Mouse (Mus musculus): ENCODE data around the gene Rassf2.

Gene Rassf2

GRCm38 (mm10) chr2:132029646-132030417 is at the start of gene Rassf2:
TSS of gene Rassf2 (minus strand) at chr2:132030258.
- peak; percentile 72 to 81 for DNase-seq (ENCODE audit: low spot score in 2 of 2)

- no peak for DNase-seq (ENCODE audit: low spot score in 2 of 2)
These were observed 49.1 kb upstream of the Rassf2 start for GRCm38 (mm10) chr2:132079139-132079538.

DNA sequence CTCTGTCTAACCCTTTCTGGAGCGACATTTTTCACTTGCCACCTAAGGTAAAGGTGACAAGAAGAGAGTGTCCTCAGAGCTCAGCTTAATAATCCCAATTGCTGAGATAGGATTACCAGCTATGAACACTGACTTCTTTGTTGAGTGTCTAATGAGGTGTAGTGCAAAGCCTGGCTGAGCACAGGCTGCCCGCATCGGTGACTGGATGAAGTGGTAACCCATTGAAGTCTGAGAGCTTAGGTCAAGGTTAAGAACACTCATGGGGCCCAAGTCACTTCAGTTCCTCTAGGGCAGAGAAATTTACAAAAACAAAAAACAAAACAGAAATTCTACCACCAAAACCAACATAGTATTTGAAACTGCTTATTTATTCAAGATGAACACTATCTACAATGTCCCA is 43.0 kb upstream of the Rassf2 start:
- no peak for DNase-seq (ENCODE audit: low spot score in 2 of 2)

DNA sequence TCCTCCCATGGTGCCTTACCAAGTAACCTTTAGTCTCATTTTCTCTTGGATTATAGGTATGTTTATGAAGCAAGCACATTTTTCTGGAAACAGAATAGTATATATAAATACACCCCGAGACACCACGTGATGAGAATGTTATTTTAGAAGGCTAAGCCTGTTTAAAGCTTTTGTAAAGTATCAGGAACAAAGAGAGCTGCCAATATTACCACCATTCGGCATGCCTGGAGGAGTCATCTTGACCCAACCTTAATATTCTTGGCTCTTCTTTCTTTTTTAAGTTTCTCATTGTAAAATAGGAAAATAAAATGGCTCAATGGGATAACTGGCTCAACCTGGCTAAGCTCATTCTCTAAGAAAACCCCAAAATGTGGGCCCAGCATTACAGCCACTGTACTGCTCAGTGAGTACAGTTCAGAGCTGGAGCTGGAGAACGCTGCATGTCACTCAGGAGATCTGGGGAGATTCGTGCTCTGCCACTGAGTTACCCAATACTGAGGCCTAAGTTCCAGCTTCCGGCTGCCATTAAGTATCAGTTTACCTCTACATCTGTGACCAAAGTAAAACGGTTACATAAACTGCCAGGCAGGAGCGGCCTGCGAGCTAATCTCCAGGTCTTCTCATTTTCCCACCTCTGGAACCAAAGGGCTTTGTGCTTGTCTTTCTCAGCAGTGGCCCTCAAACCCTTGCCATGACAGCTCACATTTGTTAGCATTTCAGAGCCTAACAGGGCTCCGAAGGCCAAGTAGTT is 40.1 kb upstream of the Rassf2 start:
- no peak for DNase-seq (ENCODE audit: low spot score in 2 of 2)

DNA sequence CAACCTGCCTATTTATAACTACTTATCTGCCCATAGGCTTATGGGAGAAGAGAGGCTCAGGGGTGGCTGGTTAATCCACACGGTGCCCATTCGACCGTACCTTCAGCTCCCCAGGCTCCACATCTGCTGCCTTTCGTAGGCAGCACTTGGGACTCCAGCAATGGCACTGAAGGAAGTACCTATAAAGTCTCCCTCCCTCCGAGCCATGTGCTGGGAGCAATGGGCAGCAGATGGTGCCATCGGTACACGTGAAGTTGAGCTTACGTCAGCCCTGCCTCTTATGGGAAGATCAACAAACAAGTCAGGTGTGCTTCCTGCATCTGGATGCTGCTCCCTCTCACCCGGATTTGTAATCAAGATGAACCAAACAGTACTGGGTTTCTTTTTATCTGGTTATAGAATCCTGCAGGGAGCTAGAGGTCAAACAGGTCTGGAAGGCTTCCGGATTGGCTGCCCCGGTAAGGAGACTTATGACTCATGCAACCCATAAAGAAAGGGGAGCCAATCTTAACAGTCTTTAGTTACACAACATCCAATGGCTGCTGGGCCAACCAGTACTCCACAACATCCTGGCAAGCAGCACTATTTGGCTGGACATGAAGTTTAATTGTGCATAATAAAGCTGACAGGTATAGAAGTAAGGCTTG is 34.2 kb upstream of the Rassf2 start:
- DNase-seq (ENCODE audit: low spot score in 2 of 2), result no peak

- DNase-seq (ENCODE audit: low spot score in 2 of 2), result no peak
These were observed 33.7 kb upstream of the Rassf2 start for GRCm38 (mm10) chr2:132063776-132064175.

DNA sequence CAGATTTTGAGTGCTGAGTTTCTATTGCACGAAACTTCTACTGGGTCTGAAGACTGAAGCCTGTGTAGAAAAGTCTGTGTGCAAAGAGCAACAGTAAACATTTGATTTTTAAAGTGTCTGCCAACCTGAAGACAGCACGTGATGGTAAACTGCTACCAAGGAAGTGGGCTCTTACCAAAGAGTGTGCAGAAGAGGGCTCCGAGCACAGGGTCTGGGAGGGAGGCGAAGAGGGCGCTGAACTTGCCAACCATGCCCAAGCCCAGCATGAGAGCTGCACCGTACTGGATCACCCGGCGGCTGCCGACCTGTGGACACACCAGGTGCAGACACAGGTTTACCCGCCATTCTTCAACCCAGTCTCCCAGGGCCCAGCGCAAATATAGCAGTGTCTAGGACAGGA is 31.8 kb upstream of the Rassf2 start:
- no peak for DNase-seq (ENCODE audit: low spot score in 2 of 2)

GRCm38 (mm10) chr2:132059919-132060318 is 29.9 kb upstream of the Rassf2 start:
- peak; percentile 41 to 44 for DNase-seq (ENCODE audit: low spot score in 2 of 2)

DNA sequence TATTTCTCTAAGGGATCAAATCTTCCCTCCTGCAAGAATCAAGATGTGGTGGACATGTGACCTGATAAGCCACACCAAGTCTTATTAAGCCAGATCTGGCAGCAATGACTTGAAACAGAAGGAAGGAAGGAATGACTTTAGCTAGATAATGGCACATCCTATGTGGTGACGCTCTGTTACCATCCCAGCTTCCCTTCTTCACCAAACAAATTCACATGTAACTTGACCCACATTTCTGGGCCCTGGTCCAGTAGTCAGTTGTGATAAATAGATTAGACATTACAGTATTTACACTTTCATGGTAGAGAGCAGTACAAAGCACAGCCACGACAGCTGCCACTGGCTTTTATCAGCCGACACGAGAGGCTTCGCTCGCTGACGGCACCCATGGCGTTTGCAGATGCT is 25.3 kb upstream of the Rassf2 start:
- no peak for DNase-seq (ENCODE audit: low spot score in 2 of 2)

GRCm38 (mm10) chr2:132053824-132054223 is 23.8 kb upstream of the Rassf2 start:
- DNase-seq (ENCODE audit: low spot score in 2 of 2), result no peak

DNA sequence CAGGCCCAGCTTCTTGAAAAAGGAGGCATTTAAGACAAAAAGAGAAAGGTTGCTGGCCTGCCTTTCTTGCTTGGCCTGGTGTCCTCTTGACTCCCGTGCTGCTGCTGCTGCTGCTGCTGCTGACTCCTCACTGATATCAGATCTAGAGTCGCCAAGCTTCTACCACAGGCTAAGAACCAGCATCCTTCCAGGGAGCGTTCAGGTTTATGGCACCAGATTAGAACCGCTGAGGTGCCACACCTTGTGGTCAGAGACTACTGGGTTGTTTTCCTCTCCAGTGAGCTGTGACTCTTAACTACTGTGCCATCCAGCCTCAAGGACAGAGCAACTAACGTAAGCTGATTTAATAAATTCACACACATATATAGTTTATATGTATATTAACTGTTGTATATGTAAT is 21.7 kb upstream of the Rassf2 start:
- DNase-seq (ENCODE audit: low spot score in 2 of 2), result no peak

DNA sequence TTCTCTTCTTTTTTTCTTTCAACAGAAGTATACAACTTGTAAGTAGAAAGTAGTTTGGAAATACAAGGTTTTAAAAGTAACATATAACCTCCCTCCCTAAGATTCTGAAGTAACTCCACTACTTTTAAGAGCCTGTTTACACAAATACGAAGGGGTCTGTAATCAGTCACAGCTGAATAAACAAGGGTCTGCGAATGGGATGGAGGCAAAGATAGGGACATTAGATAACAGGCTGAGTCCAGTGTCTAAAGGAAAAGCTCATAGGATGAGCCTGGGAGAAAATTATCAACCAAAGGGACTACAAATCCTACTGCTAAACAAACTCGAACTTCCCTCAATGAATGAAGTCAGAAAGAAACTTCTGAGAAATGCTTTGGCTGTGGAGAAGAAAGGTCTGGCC is 19.9 kb upstream of the Rassf2 start:
- DNase-seq (ENCODE audit: low spot score in 2 of 2), result no peak

DNA sequence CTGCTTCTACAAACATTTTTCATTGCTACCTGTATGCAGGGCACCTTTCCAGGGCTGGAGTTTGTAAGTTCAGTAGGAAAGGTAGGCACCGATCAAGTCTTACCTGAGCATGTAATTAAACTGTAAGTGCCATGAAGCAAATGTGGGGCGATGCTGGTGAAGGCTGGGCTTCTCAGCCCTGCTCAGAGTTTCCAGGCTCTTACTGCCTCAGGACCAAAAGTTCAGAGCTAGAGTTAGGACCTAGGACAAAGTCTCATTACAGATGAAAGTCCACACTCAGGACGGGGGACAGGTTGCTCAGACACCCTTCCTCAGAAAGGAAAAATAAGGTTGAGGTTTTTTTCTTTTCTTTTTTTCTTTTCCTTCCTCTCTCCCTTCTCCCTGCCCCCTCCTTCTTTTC is 19.4 kb upstream of the Rassf2 start:
- DNase-seq (ENCODE audit: low spot score in 2 of 2), result no peak

- no peak for DNase-seq (ENCODE audit: low spot score in 2 of 2)
These were observed 18.2 kb upstream of the Rassf2 start for GRCm38 (mm10) chr2:132048143-132048772.

DNA sequence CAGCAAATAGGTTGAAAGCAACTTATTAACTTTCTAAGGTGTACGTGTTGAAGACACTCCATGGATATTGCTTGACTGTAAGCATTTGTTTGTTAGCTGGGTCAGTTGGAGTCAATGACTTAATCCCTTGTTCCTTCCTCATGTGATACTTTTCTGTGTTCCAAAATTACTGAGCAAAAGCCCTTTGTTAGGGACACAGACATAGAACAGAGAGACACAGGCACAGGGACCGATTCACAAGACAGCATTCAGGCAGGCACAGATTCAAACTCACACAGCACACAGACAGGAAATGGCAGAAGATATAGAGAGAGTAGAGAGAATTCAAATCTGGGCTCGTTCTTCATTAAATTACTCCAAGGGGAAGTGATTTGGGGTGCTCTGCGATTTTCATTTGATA is 17.3 kb upstream of the Rassf2 start:
- no peak for DNase-seq (ENCODE audit: low spot score in 2 of 2)

GRCm38 (mm10) chr2:132046659-132047058 is 16.6 kb upstream of the Rassf2 start:
- no peak for DNase-seq (ENCODE audit: low spot score in 2 of 2)

GRCm38 (mm10) chr2:132044320-132045274 is 14.5 kb upstream of the Rassf2 start:
- no peak for DNase-seq (ENCODE audit: low spot score in 2 of 2)

DNA sequence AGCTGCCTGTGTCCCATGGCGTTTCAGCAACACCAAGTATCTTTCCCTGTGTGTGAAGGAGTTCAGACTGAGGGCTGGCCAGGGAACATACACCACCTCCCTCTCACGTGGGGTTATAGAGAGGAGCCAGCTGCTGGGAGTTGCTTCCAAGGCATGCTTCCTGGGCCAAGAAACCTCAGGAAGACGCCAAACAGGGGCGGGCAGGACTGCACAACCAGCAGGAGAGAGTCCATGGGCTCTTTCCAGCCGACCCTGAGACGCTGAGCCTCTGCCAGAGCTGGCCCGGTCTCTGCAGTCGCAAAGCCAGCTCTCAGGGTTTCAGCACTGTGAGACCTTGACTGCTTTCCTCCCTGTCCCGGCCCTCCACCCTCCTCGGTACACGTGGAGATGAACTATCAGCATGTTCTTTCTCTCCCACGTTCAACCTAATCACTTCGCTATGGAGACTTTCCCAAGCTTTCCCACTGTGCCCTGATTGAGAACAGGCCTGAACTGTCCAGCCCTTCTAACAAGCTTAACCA is 13.1 kb upstream of the Rassf2 start:
- peak; percentile 43 to 57 for DNase-seq (ENCODE audit: low spot score in 2 of 2)

- DNase-seq (ENCODE audit: low spot score in 2 of 2), result no peak
These were observed 9.8 kb upstream of the Rassf2 start for GRCm38 (mm10) chr2:132039894-132040293.

DNA sequence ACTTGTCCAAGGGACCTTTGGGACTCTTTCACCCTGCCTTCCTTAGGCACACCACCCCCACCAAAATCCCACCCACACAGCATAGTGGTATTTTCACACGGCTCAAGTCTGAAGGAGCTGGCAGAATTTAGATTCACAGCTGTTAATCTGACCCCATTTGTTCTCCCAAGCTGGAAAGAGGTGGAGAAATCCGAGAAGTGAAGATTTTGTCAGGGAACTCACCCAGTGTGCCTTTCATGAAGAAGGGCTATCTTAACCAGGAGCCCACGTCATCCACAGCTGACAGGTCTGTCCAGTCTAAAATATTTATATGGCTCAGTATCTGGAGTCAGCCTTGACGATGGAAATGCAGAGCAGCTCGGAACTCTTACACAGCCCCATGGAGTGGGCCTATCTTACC is 6.3 kb upstream of the Rassf2 start:
- no peak for DNase-seq (ENCODE audit: low spot score in 2 of 2)

- DNase-seq (ENCODE audit: low spot score in 2 of 2), result no peak
These were observed 5.4 kb upstream of the Rassf2 start for GRCm38 (mm10) chr2:132035470-132035835.

All from right cerebral cortex, adult 2 months (tissue).